Mouse (Mus musculus): ENCODE data around the gene Gm49359. TPM values are rescaled to one million over a fixed set of nuclear protein-coding genes. Genes with fewer than 3 reads are reported as not detected.
"Not testable (repeated sequence)": the region's sequence is repeated elsewhere in the genome, so short reads cannot be mapped to it uniquely, and the experiment has no call there.

Gene Gm49359
- polyA plus RNA-seq (2015; fragmentation: Nextera tagmentation; extraction: Ambion mirVana): 8.0 and 9.1 TPM in 2 replicates

DNA sequence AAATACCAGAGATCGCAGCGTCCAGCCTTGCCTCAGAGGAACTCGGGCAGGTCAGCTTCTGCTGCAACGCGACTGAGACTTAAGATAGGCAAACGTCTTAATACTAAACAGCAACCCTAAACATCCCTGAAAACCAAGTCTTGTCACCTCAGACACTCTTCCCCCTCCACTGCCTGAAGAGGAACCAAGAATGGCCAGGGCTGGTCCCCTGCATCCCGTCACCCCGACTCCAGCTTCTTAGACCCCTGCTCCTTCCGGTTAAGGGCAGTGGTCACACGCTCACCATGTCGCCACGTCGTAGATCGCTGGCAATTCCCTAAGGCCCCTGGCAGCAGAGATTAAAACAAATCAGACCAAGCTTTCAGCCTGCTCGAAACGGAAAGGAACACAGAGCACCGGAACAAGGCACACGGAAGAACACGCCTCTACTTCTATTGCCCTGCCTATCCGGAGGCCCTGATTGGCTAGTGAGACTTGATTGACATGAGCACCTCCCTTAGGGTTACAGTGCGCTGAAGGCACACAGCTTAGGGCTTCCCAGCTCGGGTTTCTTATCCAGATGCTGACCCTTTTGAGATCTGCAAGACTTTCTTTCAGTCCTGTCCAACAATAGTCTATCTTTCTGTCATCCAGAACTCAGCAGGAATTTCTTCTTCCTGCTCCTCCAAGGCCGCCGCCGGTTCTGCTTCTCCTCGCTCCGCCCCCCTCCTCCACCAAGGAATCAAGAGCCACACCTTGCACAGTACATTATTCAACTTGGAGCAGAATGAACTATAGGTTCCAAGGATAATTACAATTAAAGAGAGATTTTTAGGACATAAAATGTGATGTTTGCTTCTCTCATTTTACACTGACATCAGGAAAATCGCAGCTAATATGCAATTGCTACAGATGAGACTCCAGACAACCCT is at the start of gene Gm49359:
Gene Gm49359, minus strand, starts transcription at position 409 of the 911 bp plus-strand sequence.
- Histone ChIP-seq H3K27ac (replicated peaks) (peak within 1 kb of the TSS; percentile 71), H3K9ac (peak within 1 kb of the TSS; percentile 84), H3K36me3 (peaks cover 22% of the 10 kb centered on the region), H3K4me3 (peak within 1 kb of the TSS; percentile 74), H3K4me2 (peak within 1 kb of the TSS; percentile 64)
- ATAC-seq (ENCODE audit: extremely low read depth, insufficient number of reproducible peaks, low FRiP score, low TSS enrichment): peak; percentile 71
- WGBS: 3% methylated on average over 28 of the region's 28 CpGs
- not testable (repeated sequence) for H3K4me1 ChIP-seq; H3K27me3 ChIP-seq (replicated peaks); H3K9me3 ChIP-seq

- not testable (repeated sequence) for H3K9ac ChIP-seq; H3K4me3 ChIP-seq; H3K36me3 ChIP-seq; H3K9me3 ChIP-seq; H3K27me3 ChIP-seq (replicated peaks); H3K27ac ChIP-seq (replicated peaks); ATAC-seq (ENCODE audit: extremely low read depth, insufficient number of reproducible peaks, low FRiP score, low TSS enrichment); H3K4me2 ChIP-seq; H3K4me1 ChIP-seq
- WGBS: 74% methylated on average over 1 of the region's 1 CpGs
Measured at GRCm38 (mm10) chr13:62510641-62511420, 44.2 kb upstream of the Gm49359 start.

GRCm38 (mm10) chr13:62472661-62473060 is 6.0 kb upstream of the Gm49359 start:
- H3K9ac ChIP-seq; H3K27ac ChIP-seq (replicated peaks); ATAC-seq (ENCODE audit: extremely low read depth, insufficient number of reproducible peaks, low FRiP score, low TSS enrichment); H3K4me2 ChIP-seq; H3K4me1 ChIP-seq; H3K36me3 ChIP-seq; H3K4me3 ChIP-seq; H3K27me3 ChIP-seq (replicated peaks): not testable (repeated sequence)
- peaks cover 12% of the 10 kb centered on the region; the same call in 1 of the 2 replicates for H3K9me3 ChIP-seq
- 90% methylated on average over 8 of the region's 8 CpGs for WGBS

- H3K27me3 ChIP-seq (replicated peaks); H3K4me1 ChIP-seq; H3K36me3 ChIP-seq; H3K4me2 ChIP-seq; H3K27ac ChIP-seq (replicated peaks); H3K4me3 ChIP-seq; H3K9ac ChIP-seq; ATAC-seq (ENCODE audit: extremely low read depth, insufficient number of reproducible peaks, low FRiP score, low TSS enrichment): not testable (repeated sequence)
- H3K9me3 ChIP-seq: peaks cover 12% of the 10 kb centered on the region; the same call in 1 of the 2 replicates
Measured at GRCm38 (mm10) chr13:62469947-62470346, 3.3 kb upstream of the Gm49359 start.

Small RNA genes lying within 50 kb of the gene (microRNA-seq; reads per million reads assigned to microRNA genes)
- not detected for gene Gm22256

Other genes starting within 250 kb of the Gm49359 start
- 3.9 and 4.1 TPM in 2 replicates for gene Gm3604, start 83.7 kb downstream of the Gm49359 start, polyA plus RNA-seq (2015; fragmentation: Nextera tagmentation; extraction: Ambion mirVana)
- gene Zfp935, start 91.7 kb upstream of the Gm49359 start, polyA plus RNA-seq (2015; fragmentation: Nextera tagmentation; extraction: Ambion mirVana): not detected in 2 replicates
- gene Zfp934, start 104.4 kb upstream of the Gm49359 start, polyA plus RNA-seq (2015; fragmentation: Nextera tagmentation; extraction: Ambion mirVana): 13.8 and 15.0 TPM in 2 replicates
- 6.4 and 7.4 TPM in 2 replicates for gene 6720489N17Rik, start 157.3 kb upstream of the Gm49359 start, polyA plus RNA-seq (2015; fragmentation: Nextera tagmentation; extraction: Ambion mirVana)

Measured in heart, embryonic 13.5 days (tissue).